Mouse (Mus musculus) c-Kit-positive CD71-negative TER-119-negative erythroid progenitor cells, embryonic 14.5 days (primary cell): ENCODE data around the gene Tchh.
"Not testable (repeated sequence)": the region's sequence is repeated elsewhere in the genome, so short reads cannot be mapped to it uniquely, and the experiment has no call there.

Experiments used
- DNase-seq: peaks from one replicate; pipeline ENCODE4 v3.0.0-alpha.2; 2013; ENCODE audit warnings: low read depth

Tchh gene

GRCm38 (mm10) chr3:93442030-93442429 is at the start of gene Tchh:
Tchh (plus strand) TSS chr3:93442330.
- no peak for DNase-seq

GRCm38 (mm10) chr3:93393366-93393765 is 48.8 kb upstream of the Tchh start, which contains the start of gene Rptn:
Rptn (plus strand) TSS chr3:93393699.
- no peak for DNase-seq

DNA sequence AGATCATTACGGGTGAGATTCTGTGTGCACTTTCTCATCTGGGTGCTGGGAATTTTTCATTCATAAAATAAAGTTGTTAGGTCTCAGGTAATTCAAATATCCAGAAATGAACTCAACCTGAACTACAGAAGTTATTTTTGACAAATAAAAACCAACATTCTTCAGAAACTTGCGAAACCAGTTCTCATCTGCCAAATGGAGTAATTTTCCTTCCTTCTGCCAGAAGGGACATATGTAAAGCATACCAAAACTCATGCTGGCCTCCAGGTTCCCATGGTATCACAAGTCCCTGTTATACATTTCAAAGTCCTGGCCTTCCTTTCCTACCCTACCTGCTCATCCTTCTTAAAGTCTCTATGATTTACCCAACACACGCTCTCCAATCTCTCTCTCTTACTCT is 38.2 kb upstream of the Tchh start:
- no peak for DNase-seq

DNA sequence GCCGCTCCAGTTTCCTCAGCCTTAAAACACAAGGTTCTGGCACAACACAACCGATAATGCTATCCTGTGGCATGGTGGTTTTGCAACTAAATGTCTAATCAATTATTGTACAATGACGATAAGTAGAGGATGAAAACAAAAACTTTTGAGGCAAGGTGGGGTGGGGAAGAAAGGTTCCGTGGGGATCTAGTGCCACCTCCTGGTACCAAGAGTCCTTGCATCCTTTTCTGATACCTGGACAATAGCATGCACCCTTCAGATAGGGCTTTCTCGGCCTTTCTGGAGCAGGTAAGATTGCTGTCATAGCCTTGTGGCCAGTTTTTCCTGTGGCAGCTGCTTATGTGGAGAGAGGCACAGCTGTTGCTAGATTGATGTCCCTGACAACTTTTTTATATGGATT is 35.1 kb upstream of the Tchh start:
- peak; percentile 5 for DNase-seq

DNA sequence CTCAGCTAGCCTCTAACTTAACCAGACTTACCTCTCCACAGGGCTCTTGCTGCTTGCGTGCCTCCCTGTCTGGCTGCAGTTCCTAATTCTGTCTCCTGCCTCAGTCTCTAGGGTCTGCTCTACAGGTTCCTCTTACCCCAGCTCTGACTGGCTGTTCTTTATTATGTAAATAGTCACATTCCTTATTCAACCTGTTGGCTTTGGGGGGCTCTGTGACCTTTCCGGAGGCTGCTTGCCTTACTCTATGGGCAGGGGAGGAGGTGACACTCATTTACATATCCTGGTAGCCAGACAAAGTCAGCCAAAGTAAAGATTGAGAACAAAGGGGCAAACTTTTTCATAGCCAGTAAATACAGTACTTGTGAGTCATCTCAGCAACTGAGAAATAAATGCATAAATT is 30.2 kb upstream of the Tchh start:
- DNase-seq: no peak

- DNase-seq: no peak
Measured at GRCm38 (mm10) chr3:93431673-93432072, 10.5 kb upstream of the Tchh start.

GRCm38 (mm10) chr3:93443501-93444101 is 1.5 kb downstream of the Tchh start:
- no peak for DNase-seq

GRCm38 (mm10) chr3:93444343-93445164 is 2.4 kb downstream of the Tchh start:
- no peak for DNase-seq

- no peak for DNase-seq
Measured at GRCm38 (mm10) chr3:93445165-93445705, 3.1 kb downstream of the Tchh start.

DNA sequence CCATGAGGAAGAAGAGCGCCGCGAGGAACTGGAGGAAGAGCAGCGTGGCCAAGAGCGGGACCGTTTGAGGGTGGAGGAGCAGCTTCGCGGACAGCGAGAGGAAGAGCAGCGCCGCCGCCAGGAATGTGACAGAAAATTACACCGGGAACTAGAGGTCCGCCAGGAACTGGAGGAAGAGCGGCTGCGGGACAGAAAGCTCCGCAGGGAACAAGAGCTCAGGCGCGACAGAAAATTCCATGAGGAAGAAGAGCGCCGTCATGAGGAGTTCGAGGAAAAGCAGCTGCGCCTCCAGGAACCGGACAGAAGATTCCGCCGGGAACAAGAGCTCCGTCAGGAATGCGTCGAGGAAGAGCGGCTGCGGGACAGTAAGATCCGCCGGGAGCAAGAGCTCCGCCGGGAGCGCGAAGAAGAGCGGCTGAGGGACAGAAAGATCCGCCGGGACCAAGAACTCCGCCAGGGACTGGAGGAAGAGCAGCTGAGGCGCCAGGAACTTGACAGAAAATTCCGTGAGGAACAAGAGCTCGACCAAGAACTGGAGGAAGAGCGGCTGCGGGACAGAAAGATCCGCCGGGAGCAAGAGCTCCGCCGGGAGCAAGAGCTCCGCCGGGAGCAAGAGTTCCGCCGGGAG is 4.1 kb downstream of the Tchh start:
- no peak for DNase-seq

GRCm38 (mm10) chr3:93446756-93447137 is 4.6 kb downstream of the Tchh start:
- DNase-seq: not testable (repeated sequence)

DNA sequence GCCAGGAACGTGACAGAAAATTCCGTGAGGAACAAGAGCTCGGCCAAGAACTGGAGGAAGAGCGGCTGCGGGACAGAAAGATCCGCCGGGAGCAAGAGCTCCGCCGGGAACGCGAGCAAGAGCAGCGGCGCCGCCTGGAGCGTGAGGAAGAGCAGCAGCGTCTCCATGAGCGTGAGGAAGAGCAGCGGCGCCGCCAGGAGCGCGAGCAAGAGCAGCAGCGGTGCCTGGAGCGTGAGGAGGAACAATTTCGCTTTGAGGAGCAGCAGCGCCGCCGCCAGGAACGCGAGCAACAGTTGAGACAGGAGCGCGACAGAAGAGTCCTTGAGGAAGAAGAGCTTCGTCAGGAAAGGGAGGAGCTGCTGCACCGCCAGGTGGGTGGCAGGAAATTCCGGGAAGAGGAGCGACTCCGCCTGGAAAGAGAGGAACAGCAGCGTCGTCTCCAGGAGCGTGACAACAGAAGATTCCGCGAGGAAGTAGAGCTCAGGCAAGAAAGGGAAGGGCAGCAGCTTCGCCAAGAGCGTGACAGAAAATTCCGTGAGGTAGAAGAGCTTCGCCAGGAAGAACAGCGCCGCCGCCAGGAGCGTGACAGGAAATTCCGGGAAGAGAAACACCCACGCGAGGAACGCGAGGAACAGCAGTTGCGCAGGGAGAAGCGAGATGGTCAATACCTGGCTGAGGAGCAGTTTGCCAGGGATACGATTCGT is 5.2 kb downstream of the Tchh start:
- DNase-seq: no peak

DNA sequence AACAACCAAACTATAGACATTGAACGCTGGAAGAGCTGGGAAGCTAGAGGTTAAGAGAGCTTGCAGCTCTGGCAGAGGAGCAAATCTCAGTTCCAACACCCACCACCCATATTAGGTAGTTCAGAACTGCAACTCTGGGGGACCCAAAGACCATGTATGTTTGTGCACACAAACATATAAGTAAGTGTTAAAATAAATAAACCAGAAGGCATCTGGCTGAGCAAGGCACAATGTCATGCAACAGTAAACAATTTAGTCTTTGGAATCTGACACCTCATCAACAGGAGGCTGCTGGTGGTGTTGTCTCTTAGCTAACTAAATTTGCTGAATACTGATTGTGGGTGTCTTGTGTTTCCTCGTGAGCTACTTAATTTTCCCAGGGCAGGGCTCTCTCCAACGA is 24.4 kb downstream of the Tchh start:
- no peak for DNase-seq

DNA sequence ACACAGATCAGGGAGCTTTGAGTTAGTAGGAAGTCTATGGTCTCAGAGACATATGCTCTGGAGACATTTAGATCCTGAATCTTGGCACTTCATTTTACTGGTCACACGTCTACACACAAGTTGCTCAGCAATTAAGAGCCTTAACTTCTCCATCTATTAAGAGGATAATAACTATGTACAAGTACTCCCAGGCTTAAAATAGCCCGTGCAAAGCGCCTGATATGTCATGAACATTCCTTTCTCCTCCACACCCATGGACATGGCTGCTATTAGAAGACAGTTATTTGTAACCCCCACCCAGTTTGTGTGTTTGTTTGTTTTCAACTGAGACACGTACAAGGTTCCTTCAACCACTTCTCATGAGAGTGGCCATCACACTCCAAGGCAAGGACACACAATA is 25.0 kb downstream of the Tchh start:
- DNase-seq: no peak

- no peak for DNase-seq
Measured at GRCm38 (mm10) chr3:93468561-93468960, 26.4 kb downstream of the Tchh start, which contains the start of gene Tchhl1. Tchhl1 (plus strand) TSS chr3:93468754.

DNA sequence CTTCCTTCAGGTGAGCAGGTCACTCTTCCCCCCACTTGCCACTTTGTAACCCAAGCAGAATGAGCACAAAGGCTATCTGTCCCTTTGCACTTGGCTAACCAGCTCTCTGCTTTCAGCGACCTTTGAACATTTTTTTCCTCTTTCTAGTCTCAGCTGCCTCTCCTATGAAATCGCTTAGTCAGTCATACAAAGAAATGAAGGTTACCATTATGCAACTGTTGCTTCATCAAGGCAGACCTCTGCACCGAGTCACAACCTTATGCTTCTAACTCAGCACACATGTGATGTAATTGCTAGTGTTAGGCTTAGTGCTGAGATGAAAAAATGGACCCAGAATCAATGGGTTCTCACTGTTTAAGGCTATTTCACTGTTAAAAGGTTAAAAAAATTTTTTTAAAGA is 27.5 kb downstream of the Tchh start:
- DNase-seq: no peak

- no peak for DNase-seq
Measured at GRCm38 (mm10) chr3:93480053-93480452, 37.9 kb downstream of the Tchh start.

GRCm38 (mm10) chr3:93481982-93482616 is 40.0 kb downstream of the Tchh start:
- no peak for DNase-seq

DNA sequence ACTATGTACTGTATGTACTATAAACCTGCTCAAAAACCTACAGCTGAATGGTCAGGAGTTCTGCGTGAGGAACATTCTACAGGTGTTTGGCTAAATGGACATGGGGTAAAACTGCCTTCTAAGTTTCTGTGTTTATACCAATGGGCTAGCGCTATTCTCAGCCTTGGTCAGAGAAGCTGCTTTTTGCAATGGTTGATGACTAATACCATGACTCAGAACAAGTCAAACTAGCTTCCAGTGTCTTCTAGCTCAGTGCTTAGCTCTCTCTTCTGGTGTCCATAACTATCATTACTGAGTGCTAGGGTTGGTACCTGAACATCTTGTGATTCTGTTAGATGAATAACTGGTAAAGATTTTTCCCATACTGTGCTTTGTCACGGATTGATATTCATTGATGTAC is 43.5 kb downstream of the Tchh start:
- no peak for DNase-seq

DNA sequence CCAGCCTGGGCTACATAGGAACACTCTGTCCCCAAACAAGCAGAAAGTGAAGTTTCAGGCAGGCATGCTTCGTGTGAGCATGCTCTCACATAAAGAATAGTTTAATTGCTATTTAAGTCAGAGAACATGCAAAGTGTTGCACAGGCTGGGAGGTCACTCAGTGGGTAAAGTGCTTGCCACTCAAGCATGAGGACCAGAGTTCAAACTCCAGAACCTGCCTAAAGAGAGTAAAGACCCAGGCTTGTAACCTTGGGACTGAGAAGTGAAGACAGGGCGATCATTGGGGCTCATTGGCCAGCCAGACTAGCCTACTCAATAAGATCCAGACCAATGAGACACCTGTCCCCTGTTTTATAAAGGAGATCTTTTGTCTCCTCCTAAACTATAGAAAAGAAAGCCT is 46.4 kb downstream of the Tchh start:
- no peak for DNase-seq

GRCm38 (mm10) chr3:93492176-93492575 is 50.0 kb downstream of the Tchh start:
- DNase-seq: no peak

- DNase-seq: peak; percentile 64
Measured at GRCm38 (mm10) chr3:93493992-93494391, 51.9 kb downstream of the Tchh start.
